Mouse (Mus musculus): ENCODE measurements around the gene Dpy30. TPM values are rescaled to one million over a fixed set of nuclear protein-coding genes. Genes with fewer than 3 reads are reported as not detected.

Gene Dpy30
- total and polyA plus RNA-seq, 3 experiments, result 121 to 192 TPM; not detected in 1

DNA sequence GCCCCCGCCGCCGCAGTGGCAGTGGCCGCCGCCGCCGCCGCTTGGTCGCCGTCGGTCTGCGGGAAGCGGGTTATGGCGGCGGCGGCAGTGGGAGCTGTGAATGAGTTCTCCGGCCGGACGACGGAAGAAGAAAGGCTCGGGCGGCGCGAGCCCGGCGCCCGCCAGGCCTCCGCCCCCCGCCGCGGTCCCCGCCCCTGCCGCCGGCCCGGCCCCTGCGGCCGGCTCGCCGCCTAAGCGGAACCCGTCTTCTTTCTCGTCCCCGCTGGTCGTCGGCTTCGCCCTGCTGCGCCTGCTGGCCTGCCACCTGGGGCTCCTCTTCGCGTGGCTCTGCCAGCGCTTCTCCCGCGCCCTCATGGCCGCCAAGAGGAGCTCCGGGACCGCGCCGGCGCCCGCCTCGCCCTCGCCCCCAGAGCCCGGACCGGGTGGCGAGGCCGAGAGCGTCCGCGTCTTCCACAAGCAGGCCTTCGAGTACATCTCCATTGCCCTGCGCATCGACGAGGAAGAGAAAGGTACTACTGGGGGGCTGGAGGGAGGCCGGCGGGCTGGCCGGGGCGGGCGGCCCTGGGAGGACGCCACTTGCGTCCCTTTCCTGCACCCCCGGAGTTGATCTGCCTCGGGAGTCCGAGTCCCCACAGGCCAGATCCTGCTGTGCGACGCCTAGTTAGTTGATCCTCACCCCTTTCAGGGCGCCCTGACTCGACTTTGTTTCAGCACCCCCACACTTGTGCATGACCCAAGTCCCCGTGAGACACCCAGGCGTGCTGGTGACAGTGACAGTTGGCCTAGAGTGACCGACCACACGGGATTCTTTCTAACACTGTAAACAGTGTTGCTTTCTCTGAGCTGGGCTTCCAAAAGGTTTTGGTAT is 15.4 kb upstream of the Dpy30 start, which contains the start of gene Spast (continued):
- TF ChIP-seq MAZ (IDR thresholded peaks at IDR 0.05; ENCODE audit: low read depth, low read length) (no peak; the same call in 1 of the 2 replicates), TBP (IDR thresholded peaks at IDR 0.05; ENCODE audit: low read depth, low read length) (no peak), SIN3A (IDR thresholded peaks at IDR 0.05; ENCODE audit: low read length) (peak; percentile 37), POLR2AphosphoS2 (IDR thresholded peaks at IDR 0.05; ENCODE audit: low read length) (0 out of 2 replicates have a peak, but pooled peaks have one; percentile 12), MYB (IDR thresholded peaks at IDR 0.05; ENCODE audit: low read depth, low read length) (no peak), RCOR1 (IDR thresholded peaks at IDR 0.05; ENCODE audit: low read depth, low read length) (no peak), ZC3H11A (IDR thresholded peaks at IDR 0.05; ENCODE audit: low read depth, low read length) (no peak), POLR2A (IDR thresholded peaks at IDR 0.05; ENCODE audit: control insufficient read depth in 1 of 2, insufficient read depth in 1 of 2, low read depth in 1 of 2, low read length in 2 of 2, poor library complexity in 1 of 2) (peak; percentile 45 to 59; a peak in 2 of 4 replicates), NELFE (IDR thresholded peaks at IDR 0.05; ENCODE audit: low read depth, low read length) (no peak; the same call in none of the 2 replicates), POLR2AphosphoS5 (IDR thresholded peaks at IDR 0.05; ENCODE audit: borderline replicate concordance, low read depth, low read length) (no peak), KAT2A (conservative IDR thresholded peaks at IDR 0.05; ENCODE audit: low read depth, low read length) (no peak; the same call in 1 of the 2 replicates), CTCF (IDR thresholded peaks at IDR 0.05 in 2 of 3, conservative IDR thresholded peaks at IDR 0.05 in 1 of 3; ENCODE audit: control insufficient read depth in 1 of 3, insufficient read depth in 1 of 3, low read depth in 2 of 3, low read length in 3 of 3, poor library complexity in 1 of 3, severe bottlenecking in 1 of 3) (no peak)

GRCm38 (mm10) chr17:74338225-74338931 is 14.6 kb upstream of the Dpy30 start:
- Histone ChIP-seq H3K27ac (ENCODE audit: control insufficient read depth, low read depth, low read length) (peak overlapping the region; percentile 45; the same call in 1 of the 2 replicates), H3K36me3 (ENCODE audit: control insufficient read depth in 1 of 2, insufficient read depth in 2 of 2, low read length in 2 of 2) (peaks cover 0 to 11% of the 10 kb centered on the region in 2 experiments; a peak in 3 of 4 replicates), H3K9me3 (replicated peaks; ENCODE audit: insufficient read depth, low read length) (no peaks in the 10 kb centered on the region), H3K4me3 (ENCODE audit: control insufficient read depth in 1 of 2, insufficient read depth in 1 of 2, low read depth in 2 of 2, low read length in 2 of 2) (peak overlapping the region; percentile 75 to 97), H3K79me2 (ENCODE audit: control insufficient read depth, insufficient read depth, low read length, poor library complexity) (peaks cover 32% of the 10 kb centered on the region), H3K9ac (ENCODE audit: control insufficient read depth, low read depth, low read length, poor library complexity, severe bottlenecking) (peak overlapping the region; percentile 94), H3K4me1 (ENCODE audit: control insufficient read depth in 1 of 2, insufficient read depth in 2 of 2, low read length in 2 of 2) (peaks cover 3 to 16% of the 10 kb centered on the region in 2 experiments), H3K27me3 (ENCODE audit: control insufficient read depth in 1 of 2, insufficient read depth in 2 of 2, low read length in 2 of 2) (no peaks in the 10 kb centered on the region; a peak in 1 of 4 replicates)
- TF ChIP-seq MXI1 (IDR thresholded peaks at IDR 0.05; ENCODE audit: low read depth, low read length) (peak; percentile 25; the same call in 1 of the 2 replicates), MAZ (IDR thresholded peaks at IDR 0.05; ENCODE audit: low read depth, low read length) (peak; percentile 60; the same call in 1 of the 2 replicates), POLR2A (IDR thresholded peaks at IDR 0.05; ENCODE audit: control insufficient read depth in 1 of 2, insufficient read depth in 1 of 2, low read depth in 1 of 2, low read length in 2 of 2, poor library complexity in 1 of 2) (peak in 1 of 2 experiments; percentile 54; a peak in 2 of 4 replicates), ELF1 (IDR thresholded peaks at IDR 0.05; ENCODE audit: low read depth, low read length) (0 out of 2 replicates have a peak, but pooled peaks have one; percentile 30), NRF1 (IDR thresholded peaks at IDR 0.05; ENCODE audit: insufficient read depth, low read depth, low read length, poor library complexity, severe bottlenecking) (peak; percentile 82), POLR2AphosphoS2 (IDR thresholded peaks at IDR 0.05; ENCODE audit: low read length) (0 out of 2 replicates have a peak, but pooled peaks have one; percentile 34), ZKSCAN1 (IDR thresholded peaks at IDR 0.05; ENCODE audit: low read depth, low read length) (no peak), GATA1 (IDR thresholded peaks at IDR 0.05; ENCODE audit: low read depth, low read length) (no peak), NELFE (IDR thresholded peaks at IDR 0.05; ENCODE audit: low read depth, low read length) (peak; percentile 52; the same call in 1 of the 2 replicates), MYC (IDR thresholded peaks at IDR 0.05; ENCODE audit: low read depth, low read length) (no peak; the same call in 1 of the 2 replicates), HCFC1 (IDR thresholded peaks at IDR 0.05; ENCODE audit: low read depth, low read length) (peak; percentile 64), MAX (IDR thresholded peaks at IDR 0.05; ENCODE audit: low read length) (peak; percentile 57), TCF12 (IDR thresholded peaks at IDR 0.05; ENCODE audit: low read depth, low read length) (peak; percentile 38; the same call in 1 of the 2 replicates), E2F4 (IDR thresholded peaks at IDR 0.05; ENCODE audit: borderline replicate concordance, low read depth, low read length) (no peak), SIN3A (IDR thresholded peaks at IDR 0.05; ENCODE audit: low read length) (peak; percentile 77)
- peak; percentile 97 for DNase-seq (ENCODE audit: low read depth, low spot score)
